Mouse (Mus musculus) heart, embryonic 15.5 days (tissue): ENCODE measurements around the gene Hmx1. TPM values are rescaled to one million over a fixed set of nuclear protein-coding genes. Genes with fewer than 3 reads are reported as not detected.

ENCODE experiments used
- ATAC-seq: fragments of 200-750 bp; cut with Nextera tagmentation; replicated peaks from 2 replicates; pipeline ENCODE4 v1.8.0; 2017; ENCODE audit warnings: low read depth, moderate TSS enrichment; ENCODE audit not compliant: insufficient number of reproducible peaks, insufficient read depth, low FRiP score
- H3K27ac ChIP-seq: fragments of 300-500 bp; sonication (generic); 2 replicates; pipeline ENCODE4 v1.5.1; 2015; ENCODE audit warnings: mild to moderate bottlenecking, inconsistent platforms
- H3K27me3 ChIP-seq: fragments of 300-500 bp; sonication (generic); 2 replicates; pipeline ENCODE4 v1.6.1; 2015; ENCODE audit warnings: inconsistent platforms
- H3K36me3 ChIP-seq: fragments of 300-500 bp; sonication (generic); 2 replicates; pipeline ENCODE4 v1.6.1; 2015; ENCODE audit warnings: mild to moderate bottlenecking, inconsistent platforms
- H3K4me1 ChIP-seq: fragments of 300-500 bp; sonication (generic); replicated peaks from 2 replicates; pipeline ENCODE4 v1.6.1; 2015; ENCODE audit warnings: inconsistent platforms
- H3K4me2 ChIP-seq: fragments of 300-500 bp; sonication (generic); 2 replicates; pipeline ENCODE4 v1.6.1; 2015; ENCODE audit warnings: inconsistent platforms, mild to moderate bottlenecking, moderate library complexity
- H3K4me3 ChIP-seq: fragments of 300-500 bp; sonication (generic); 2 replicates; pipeline ENCODE4 v1.5.1; 2015; ENCODE audit warnings: mild to moderate bottlenecking, inconsistent platforms
- H3K9ac ChIP-seq: fragments of 300-500 bp; sonication (generic); 2 replicates; pipeline ENCODE4 v1.6.1; 2015; ENCODE audit warnings: mild to moderate bottlenecking, inconsistent platforms
- H3K9me3 ChIP-seq: fragments of 300-500 bp; sonication (generic); replicated peaks from 2 replicates; pipeline ENCODE4 v1.6.1; 2016; ENCODE audit warnings: inconsistent platforms
- WGBS: fragments of 180-500 bp; shearing (Covaris S2); methylation state at CpG from one replicate; pipeline ENCODE4 v1.1.7; 2015; ENCODE audit warnings: mixed read lengths; 5-methylcytosine and 5-hydroxymethylcytosine counted together
- polyA plus RNA-seq: library from polyadenylated mRNA; unstranded; fragments of >200 nt; fragmentation: Nextera tagmentation; extraction: Ambion mirVana; gene quantifications from 2 replicates; pipeline ENCODE4 v1.2.1, GENCODE M21; 2015

Gene Hmx1
- polyA plus RNA-seq, 1 experiment from 2014 or later, result not detected

DNA sequence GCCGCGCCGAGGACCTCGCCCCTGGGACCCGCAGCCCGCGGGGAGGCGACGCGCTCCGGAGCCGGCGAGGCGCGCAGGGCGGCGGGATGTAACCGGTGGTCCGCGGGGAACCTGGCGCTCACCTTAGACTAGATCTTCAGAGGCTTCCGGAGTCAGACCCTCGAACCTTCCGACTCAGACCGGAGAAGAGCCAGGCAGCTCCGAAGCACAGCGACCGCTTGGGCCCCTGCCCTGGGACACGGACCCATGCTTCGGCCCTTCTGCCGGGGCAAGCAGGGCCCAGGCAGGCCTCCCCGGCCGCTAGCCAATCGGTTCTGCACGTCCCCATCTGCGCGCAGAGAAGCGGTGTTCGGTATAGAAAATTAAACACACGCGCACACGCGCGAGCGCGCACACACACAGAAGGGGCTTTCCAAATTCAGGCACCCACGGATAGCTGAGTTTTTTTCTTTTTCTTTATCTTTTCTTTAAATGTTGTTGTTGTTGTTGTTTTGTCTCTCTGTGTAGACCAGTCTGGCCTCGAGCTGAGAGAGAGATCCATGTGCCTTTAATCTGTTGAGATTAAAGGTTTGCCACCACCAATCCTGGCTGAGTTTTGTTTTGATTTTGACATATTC lies 10.9 kb downstream of the Hmx1 start:
- Histone ChIP-seq H3K4me2 (no peak overlapping the region), H3K4me1 (peaks cover 14% of the 10 kb centered on the region), H3K27me3 (peaks cover 96% of the 10 kb centered on the region), H3K9ac (no peak overlapping the region), H3K36me3 (no peaks in the 10 kb centered on the region), H3K9me3 (no peaks in the 10 kb centered on the region), H3K4me3 (0 out of 2 replicates have a peak overlapping the region, but pooled peaks have one; percentile 2), H3K27ac (no peak overlapping the region)
- ATAC-seq, result no peak
- 2% methylated on average over 48 of the region's 48 CpGs for WGBS

DNA sequence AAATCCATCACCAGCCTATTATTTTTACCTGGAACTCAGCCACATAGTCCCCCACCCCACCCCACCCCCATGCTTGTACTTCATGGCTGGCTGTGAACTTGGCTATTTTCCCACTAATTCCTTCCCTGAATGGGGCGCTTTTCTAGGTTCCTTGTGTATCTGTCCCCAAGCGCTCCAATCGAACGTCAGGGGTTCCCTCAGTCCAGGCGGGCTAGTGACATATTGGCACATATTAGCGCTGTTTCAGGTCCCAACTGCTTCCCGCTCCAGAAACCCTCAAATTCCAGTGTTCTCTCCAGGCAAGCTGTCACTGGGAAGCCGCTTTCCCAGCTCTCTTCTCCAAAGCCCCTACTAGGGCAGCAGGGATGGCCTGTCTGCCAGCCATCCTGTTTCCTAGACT lies 12.3 kb downstream of the Hmx1 start:
- Histone ChIP-seq H3K4me2 (no peak overlapping the region), H3K36me3 (no peaks in the 10 kb centered on the region), H3K27me3 (peaks cover 95% of the 10 kb centered on the region), H3K4me3 (no peak overlapping the region), H3K4me1 (peaks cover 9% of the 10 kb centered on the region), H3K27ac (no peak overlapping the region), H3K9ac (no peak overlapping the region), H3K9me3 (no peaks in the 10 kb centered on the region)
- ATAC-seq, result no peak
- 4% methylated on average over 8 of the region's 8 CpGs for WGBS

DNA sequence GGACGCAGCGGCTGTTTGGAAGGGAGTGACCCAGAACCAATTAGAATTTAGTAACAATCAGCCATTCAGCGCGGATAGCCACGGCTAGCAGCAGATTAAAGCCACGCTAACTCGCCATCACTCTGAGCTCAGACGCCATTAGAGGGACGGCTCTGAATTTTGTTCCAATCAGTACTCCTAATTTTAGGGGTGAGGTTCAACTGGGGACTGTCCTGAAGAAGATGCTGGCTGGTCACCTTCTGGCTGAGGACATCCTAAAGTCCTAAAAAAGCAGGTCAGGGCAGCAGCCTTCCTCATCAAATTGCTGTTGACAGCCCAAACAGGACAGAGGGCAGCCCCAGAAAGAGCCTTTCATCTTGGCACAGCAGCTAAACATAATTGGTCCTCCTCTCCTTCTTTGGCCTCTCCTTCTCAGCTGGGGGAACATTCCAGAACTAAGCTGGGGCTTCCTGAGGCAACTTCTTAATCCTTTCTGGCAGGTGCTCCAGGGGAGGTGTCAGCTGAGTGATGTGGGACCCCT lies 18.6 kb downstream of the Hmx1 start:
- 61% methylated on average over 9 of the region's 9 CpGs for WGBS
- Histone ChIP-seq H3K36me3 (no peaks in the 10 kb centered on the region), H3K9me3 (no peaks in the 10 kb centered on the region), H3K4me3 (no peak overlapping the region), H3K4me2 (no peak overlapping the region), H3K27me3 (peaks cover 96% of the 10 kb centered on the region), H3K27ac (no peak overlapping the region), H3K9ac (no peak overlapping the region), H3K4me1 (no peaks in the 10 kb centered on the region)
- no peak for ATAC-seq

DNA sequence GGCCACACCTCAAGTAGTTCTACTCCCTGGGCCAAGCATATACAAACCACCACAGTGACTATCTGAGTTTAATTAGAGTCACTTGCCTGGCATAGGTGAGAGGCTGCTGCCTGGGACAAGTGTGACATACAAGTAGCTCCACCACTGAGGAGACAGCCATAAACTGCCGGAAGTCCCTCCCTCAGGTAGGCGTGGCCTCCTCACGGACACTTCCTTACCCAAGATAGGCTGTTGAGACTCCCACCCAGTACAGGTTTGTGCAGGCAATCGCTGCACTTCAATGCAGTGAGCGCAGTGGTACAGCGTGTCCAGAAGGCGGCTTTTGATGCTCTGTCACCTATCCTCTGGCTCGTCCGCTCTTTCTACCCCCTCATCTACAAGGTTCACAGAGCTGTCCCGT lies 22.1 kb downstream of the Hmx1 start:
- Histone ChIP-seq H3K27ac (no peak overlapping the region), H3K27me3 (peaks cover 98% of the 10 kb centered on the region), H3K36me3 (no peaks in the 10 kb centered on the region), H3K9me3 (no peaks in the 10 kb centered on the region), H3K4me2 (no peak overlapping the region), H3K4me3 (no peak overlapping the region), H3K4me1 (no peaks in the 10 kb centered on the region), H3K9ac (no peak overlapping the region)
- no peak for ATAC-seq
- WGBS, result 62% methylated on average over 10 of the region's 10 CpGs

DNA sequence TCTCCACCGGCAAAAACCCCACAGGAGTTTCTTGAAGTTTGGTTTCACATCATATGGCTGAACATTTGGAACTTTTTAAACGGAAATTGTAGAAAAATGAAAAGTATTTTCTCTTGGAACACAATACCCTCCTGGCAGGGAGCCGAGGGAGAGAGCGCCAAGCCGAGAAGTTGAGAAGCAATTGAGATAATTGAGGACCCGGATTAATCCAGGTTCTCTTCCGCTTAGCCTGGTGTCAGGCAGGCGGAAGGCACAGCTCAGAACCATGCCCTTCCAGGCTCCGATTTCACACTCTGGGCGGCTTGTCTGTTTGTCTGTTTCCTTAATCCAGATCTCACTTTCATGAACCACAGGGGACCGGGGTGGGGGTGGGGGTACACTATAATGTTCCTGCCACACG lies 23.9 kb downstream of the Hmx1 start:
- H3K9me3 ChIP-seq, result no peaks in the 10 kb centered on the region
- H3K4me3 ChIP-seq, result no peak overlapping the region
- H3K4me1 ChIP-seq, result no peaks in the 10 kb centered on the region
- no peak overlapping the region for H3K27ac ChIP-seq
- 14% methylated on average over 12 of the region's 12 CpGs for WGBS
- peaks cover 95% of the 10 kb centered on the region for H3K27me3 ChIP-seq
- no peak overlapping the region for H3K4me2 ChIP-seq
- ATAC-seq, result no peak
- H3K36me3 ChIP-seq, result no peaks in the 10 kb centered on the region
- no peak overlapping the region for H3K9ac ChIP-seq

DNA sequence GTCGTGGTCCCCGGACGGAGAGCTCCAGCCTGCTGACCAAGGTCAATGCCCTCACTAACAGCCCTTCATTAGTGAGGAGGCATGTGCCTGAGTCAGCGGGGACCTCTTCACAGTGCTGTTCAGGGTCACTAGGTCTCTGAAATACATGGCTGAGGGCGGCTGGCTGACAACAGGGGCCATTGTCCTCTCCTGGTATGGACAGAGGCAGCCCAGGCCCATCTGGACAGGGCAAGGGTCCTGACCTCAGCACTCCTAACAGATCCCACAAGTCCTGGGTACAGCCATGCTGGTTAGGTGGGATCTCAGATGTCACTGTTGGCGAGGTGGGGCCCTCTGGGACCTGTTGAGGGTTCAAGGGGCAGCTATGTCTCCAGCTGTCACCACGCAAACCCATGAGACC lies 28.8 kb downstream of the Hmx1 start:
- no peak for ATAC-seq
- Histone ChIP-seq H3K27ac (no peak overlapping the region), H3K36me3 (no peaks in the 10 kb centered on the region), H3K9ac (no peak overlapping the region), H3K4me1 (no peaks in the 10 kb centered on the region), H3K27me3 (peaks cover 61% of the 10 kb centered on the region), H3K4me3 (no peak overlapping the region), H3K4me2 (no peak overlapping the region), H3K9me3 (no peaks in the 10 kb centered on the region)
- 60% methylated on average over 7 of the region's 7 CpGs for WGBS

DNA sequence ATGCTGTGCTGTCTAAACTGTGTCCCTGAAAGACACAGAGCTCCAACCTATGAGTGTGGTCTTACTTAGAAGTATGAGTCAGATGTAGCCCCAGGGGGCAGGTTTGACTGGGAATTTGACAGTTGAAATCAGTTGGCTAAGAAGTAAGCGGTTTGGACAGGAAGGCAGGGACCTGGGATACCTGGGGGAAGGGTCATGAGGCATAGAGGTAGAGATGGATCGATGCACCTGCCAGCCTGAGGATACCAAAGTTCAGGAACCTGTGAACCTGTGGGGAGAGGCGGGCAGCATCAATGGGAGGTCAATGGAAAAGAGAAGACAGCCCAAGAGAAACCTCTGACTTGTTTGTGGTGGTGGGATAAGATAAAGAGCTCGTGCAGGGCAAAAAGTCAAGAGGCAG lies 32.7 kb downstream of the Hmx1 start:
- 55% methylated on average over 4 of the region's 4 CpGs for WGBS
- no peak for ATAC-seq
- H3K36me3 ChIP-seq, result no peaks in the 10 kb centered on the region
- H3K4me3 ChIP-seq, result no peak overlapping the region
- no peak overlapping the region for H3K9ac ChIP-seq
- no peaks in the 10 kb centered on the region for H3K4me1 ChIP-seq
- H3K9me3 ChIP-seq, result no peaks in the 10 kb centered on the region
- no peak overlapping the region for H3K27ac ChIP-seq
- H3K4me2 ChIP-seq, result no peak overlapping the region
- H3K27me3 ChIP-seq, result peaks cover 25% of the 10 kb centered on the region

DNA sequence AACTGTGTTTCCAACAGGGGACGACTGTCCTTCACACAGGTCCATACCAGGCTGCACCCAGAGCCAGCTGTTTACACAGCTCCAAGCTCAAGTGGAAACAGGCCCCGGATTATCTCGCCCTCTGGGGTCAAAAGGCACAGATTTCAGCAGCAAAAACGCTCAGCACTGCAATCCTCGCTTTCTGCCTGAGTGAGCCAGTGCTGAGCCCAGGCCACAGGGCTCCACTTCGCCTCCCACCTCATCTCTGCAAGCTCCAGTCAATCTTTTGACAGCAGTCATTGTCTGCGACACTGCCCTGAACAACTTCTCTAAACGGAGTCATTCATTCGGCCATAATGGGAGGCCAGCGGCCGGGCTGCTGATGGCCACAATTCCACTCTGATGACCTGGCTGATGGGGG lies 36.3 kb downstream of the Hmx1 start:
- Histone ChIP-seq H3K4me2 (no peak overlapping the region), H3K36me3 (no peaks in the 10 kb centered on the region), H3K4me3 (no peak overlapping the region), H3K27ac (no peak overlapping the region), H3K9me3 (no peaks in the 10 kb centered on the region), H3K9ac (no peak overlapping the region), H3K4me1 (no peaks in the 10 kb centered on the region), H3K27me3 (0 out of 2 replicates have a peak, but pooled peaks cover 10% of the 10 kb centered on the region)
- no peak for ATAC-seq
- WGBS, result 26% methylated on average over 11 of the region's 11 CpGs

DNA sequence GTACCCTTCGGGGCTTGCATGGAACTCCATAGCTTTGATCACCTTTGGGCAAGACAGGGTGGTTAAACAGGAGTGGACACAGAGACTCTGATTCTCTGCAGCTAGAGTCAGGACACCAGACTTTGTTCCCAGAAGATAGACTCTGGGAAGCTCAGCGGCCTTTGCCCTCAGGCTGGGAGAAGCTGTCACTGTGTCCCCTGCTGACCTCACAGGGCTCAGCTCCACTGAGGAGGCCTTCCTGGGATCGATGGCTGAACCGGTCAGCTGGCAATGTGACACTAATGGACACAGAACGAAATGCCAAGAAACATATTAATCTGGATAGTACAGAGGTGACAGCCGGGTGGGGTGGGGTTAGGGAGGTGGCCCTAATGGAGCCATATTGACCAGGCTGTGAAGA lies 39.0 kb downstream of the Hmx1 start:
- H3K9ac ChIP-seq, result no peak overlapping the region
- WGBS, result 68% methylated on average over 6 of the region's 6 CpGs
- H3K4me1 ChIP-seq, result no peaks in the 10 kb centered on the region
- H3K4me3 ChIP-seq, result no peak overlapping the region
- ATAC-seq, result no peak
- H3K27ac ChIP-seq, result no peak overlapping the region
- H3K4me2 ChIP-seq, result no peak overlapping the region
- no peaks in the 10 kb centered on the region for H3K9me3 ChIP-seq
- H3K36me3 ChIP-seq, result no peaks in the 10 kb centered on the region
- peaks cover 30% of the 10 kb centered on the region for H3K27me3 ChIP-seq

DNA sequence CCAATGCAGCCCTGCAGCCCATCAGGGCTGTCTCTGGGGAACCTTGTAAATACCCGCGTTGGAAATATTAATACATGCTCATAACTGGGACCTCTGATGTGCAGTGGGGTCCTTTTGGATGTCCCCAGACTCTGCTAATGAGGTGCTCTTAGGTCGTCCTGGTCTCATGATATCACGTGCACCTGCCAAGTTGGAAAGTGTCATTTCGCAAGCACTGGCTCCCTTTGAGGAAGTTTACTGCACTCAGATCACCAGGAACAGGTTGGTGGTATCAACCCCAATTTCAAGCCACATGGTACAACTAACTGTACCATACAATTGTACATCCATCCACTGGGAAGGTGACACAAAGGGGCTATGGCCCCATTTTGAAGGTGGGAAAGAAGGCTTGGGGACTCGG lies 39.5 kb downstream of the Hmx1 start:
- no peak for ATAC-seq
- Histone ChIP-seq H3K4me1 (no peaks in the 10 kb centered on the region), H3K9me3 (no peaks in the 10 kb centered on the region), H3K4me3 (no peak overlapping the region), H3K4me2 (no peak overlapping the region), H3K27me3 (peaks cover 35% of the 10 kb centered on the region), H3K9ac (no peak overlapping the region), H3K27ac (no peak overlapping the region), H3K36me3 (no peaks in the 10 kb centered on the region)
- 83% methylated on average over 6 of the region's 6 CpGs for WGBS

DNA sequence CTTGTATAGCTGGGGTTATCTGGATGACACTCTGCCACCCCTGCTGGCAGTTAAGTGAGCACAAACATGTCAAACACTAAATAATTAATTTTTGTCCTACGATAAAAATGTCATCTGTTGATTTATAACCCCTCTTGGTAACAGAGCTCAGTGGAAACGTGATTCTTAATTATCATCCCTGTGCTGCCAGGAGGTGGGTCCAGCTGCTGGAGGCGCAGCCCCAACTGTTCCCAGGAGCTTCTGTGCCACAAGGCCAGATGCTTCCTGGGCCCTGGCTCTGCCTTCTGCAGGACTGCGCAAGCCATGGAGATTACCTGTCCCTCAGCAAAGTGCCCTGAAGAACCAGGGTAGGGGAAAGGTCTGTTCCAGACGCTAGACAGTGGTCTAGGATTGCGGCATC lies 43.2 kb downstream of the Hmx1 start:
- H3K27me3 ChIP-seq, result peaks cover 39% of the 10 kb centered on the region
- no peak overlapping the region for H3K9ac ChIP-seq
- H3K27ac ChIP-seq, result no peak overlapping the region
- 65% methylated on average over 6 of the region's 6 CpGs for WGBS
- no peak for ATAC-seq
- H3K9me3 ChIP-seq, result no peaks in the 10 kb centered on the region
- H3K4me2 ChIP-seq, result no peak overlapping the region
- no peak overlapping the region for H3K4me3 ChIP-seq
- no peaks in the 10 kb centered on the region for H3K4me1 ChIP-seq
- H3K36me3 ChIP-seq, result no peaks in the 10 kb centered on the region

DNA sequence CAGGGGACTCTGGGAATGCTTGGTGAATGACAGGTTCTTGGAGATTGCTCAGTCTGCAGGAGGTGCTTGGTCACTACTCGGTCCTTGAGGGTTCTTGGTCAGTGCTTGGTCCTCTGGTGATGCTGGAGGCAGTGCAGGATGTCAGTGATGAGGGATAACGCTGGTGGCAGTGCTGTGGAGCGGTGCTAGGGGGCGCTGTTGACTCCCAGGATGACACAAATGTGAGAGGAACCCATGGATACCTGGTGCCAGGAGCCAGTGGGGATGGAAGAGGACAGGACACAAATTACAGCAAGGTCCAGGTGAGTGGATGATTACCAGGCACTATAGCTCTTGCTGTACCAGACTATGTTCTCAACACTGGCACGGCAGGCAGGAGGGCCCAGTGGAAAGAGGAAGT lies 45.1 kb downstream of the Hmx1 start:
- Histone ChIP-seq H3K27ac (no peak overlapping the region), H3K4me2 (no peak overlapping the region), H3K27me3 (peaks cover 31% of the 10 kb centered on the region), H3K4me3 (no peak overlapping the region), H3K9me3 (no peaks in the 10 kb centered on the region), H3K4me1 (no peaks in the 10 kb centered on the region), H3K36me3 (no peaks in the 10 kb centered on the region), H3K9ac (no peak overlapping the region)
- ATAC-seq, result no peak
- 37% methylated on average over 5 of the region's 5 CpGs for WGBS
